Mouse (Mus musculus) neural tube, embryonic 11.5 days (tissue): ENCODE results near the gene Prdx3. TPM values are rescaled to one million over a fixed set of nuclear protein-coding genes. Genes with fewer than 3 reads are reported as not detected.

Source experiments
- ATAC-seq: fragments of 200-750 bp; cut with Nextera tagmentation; 2 replicates; pipeline ENCODE4 v1.8.0; 2017; ENCODE audit warnings: moderate number of reproducible peaks, mild to moderate bottlenecking, moderate TSS enrichment, moderate library complexity; ENCODE audit not compliant: insufficient read depth, low FRiP score, low TSS enrichment
- DNase-seq: peaks from one replicate; pipeline ENCODE4 v3.0.0-alpha.2; 2015; ENCODE audit warnings: low spot score
- H3K27ac ChIP-seq: fragments of 300-500 bp; sonication (generic); 2 replicates; pipeline ENCODE4 v1.5.1; 2014; ENCODE audit warnings: low read depth, mild to moderate bottlenecking, low read length
- H3K27me3 ChIP-seq: fragments of 300-500 bp; sonication (generic); 2 replicates; pipeline ENCODE4 v1.6.1; 2014; ENCODE audit warnings: mild to moderate bottlenecking, low read length, mixed read lengths; ENCODE audit not compliant: control insufficient read depth, insufficient read depth
- H3K36me3 ChIP-seq: fragments of 300-500 bp; sonication (generic); 2 replicates; pipeline ENCODE4 v1.6.1; 2014; ENCODE audit warnings: mild to moderate bottlenecking, low read length, moderate library complexity, mixed read lengths; ENCODE audit not compliant: control insufficient read depth, insufficient read depth
- H3K4me1 ChIP-seq: fragments of 300-500 bp; sonication (generic); 2 replicates; pipeline ENCODE4 v1.6.1; 2014; ENCODE audit warnings: low read length, mixed read lengths; ENCODE audit not compliant: control insufficient read depth, insufficient read depth
- H3K4me2 ChIP-seq: fragments of 300-500 bp; sonication (generic); 2 replicates; pipeline ENCODE4 v1.6.1; 2014; ENCODE audit warnings: low read depth, mild to moderate bottlenecking, moderate library complexity
- H3K4me3 ChIP-seq: fragments of 300-500 bp; sonication (generic); 2 replicates; pipeline ENCODE4 v1.5.1; 2014; ENCODE audit warnings: low read depth, low read length
- H3K9ac ChIP-seq: fragments of 300-500 bp; sonication (generic); 2 replicates; pipeline ENCODE4 v1.6.1; 2014; ENCODE audit warnings: mild to moderate bottlenecking, low read length
- H3K9me3 ChIP-seq: fragments of 300-500 bp; sonication (generic); 2 replicates; pipeline ENCODE4 v1.6.1; 2016; ENCODE audit warnings: low read length; ENCODE audit not compliant: control insufficient read depth
- WGBS: fragments of 180-500 bp; shearing (Covaris S2); extraction: QIAGEN DNeasy Blood & Tissue Kit; methylation state at CpG from one replicate; pipeline ENCODE4 v1.1.7; 2014; 5-methylcytosine and 5-hydroxymethylcytosine counted together
- polyA plus RNA-seq: library from polyadenylated mRNA; unstranded; fragments of >200 nt; fragmentation: Nextera tagmentation; extraction: Ambion mirVana; gene quantifications from 2 replicates; pipeline ENCODE4 v1.2.1, GENCODE M21; 2014

Prdx3 gene
- polyA plus RNA-seq, 1 experiment from 2014 or later: 115 TPM

DNA sequence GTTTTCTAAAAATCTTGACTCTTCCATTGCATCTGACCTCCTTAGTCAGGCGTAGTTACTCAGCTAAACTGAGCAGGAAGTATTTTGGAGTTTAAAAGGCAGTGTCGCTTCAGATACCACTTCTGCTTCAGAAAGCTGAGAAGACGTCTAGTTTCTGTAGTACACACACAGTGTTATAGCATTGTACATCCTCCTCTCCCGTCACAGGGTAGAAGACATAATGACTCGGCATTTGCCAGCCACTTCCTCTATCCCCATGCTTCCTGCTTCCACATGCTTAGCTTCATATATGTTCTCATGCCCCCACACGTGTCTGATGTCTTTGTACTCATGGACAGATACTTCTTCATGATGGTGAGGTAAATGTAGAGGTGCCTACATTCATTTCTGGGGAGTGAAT, 55.7 kb downstream of the Prdx3 start:
- DNase-seq: no peak
- H3K4me3 ChIP-seq: no peak overlapping the region
- H3K27me3 ChIP-seq: no peaks in the 10 kb centered on the region
- no peak overlapping the region for H3K9ac ChIP-seq
- 93% methylated on average over 6 of the region's 6 CpGs for WGBS
- no peaks in the 10 kb centered on the region for H3K4me1 ChIP-seq
- H3K27ac ChIP-seq: no peak overlapping the region
- H3K9me3 ChIP-seq: no peaks in the 10 kb centered on the region
- no peak overlapping the region for H3K4me2 ChIP-seq
- no peaks in the 10 kb centered on the region; the same call in 1 of the 2 replicates for H3K36me3 ChIP-seq
- no peak for ATAC-seq

Other genes with a start within 250 kb of the Prdx3 start
- gene Nanos1, start 118.6 kb downstream of the Prdx3 start, polyA plus RNA-seq: 4.4 and 4.6 TPM in 2 replicates
- 167 and 168 TPM in 2 replicates for gene Eif3a, start 83.9 kb downstream of the Prdx3 start, polyA plus RNA-seq
- gene Fam45a, start 63.0 kb downstream of the Prdx3 start, polyA plus RNA-seq: 34.3 and 36.4 TPM in 2 replicates
- gene Sfxn4, start 13.1 kb downstream of the Prdx3 start, polyA plus RNA-seq: 12.9 and 14.4 TPM in 2 replicates
- 2.6 and 3.4 TPM in 2 replicates for gene Grk5, start 15.2 kb upstream of the Prdx3 start, polyA plus RNA-seq